Mouse (Mus musculus) testis, adult 2 months (tissue): ENCODE data around the gene BC035044. TPM values are rescaled to one million over a fixed set of nuclear protein-coding genes. Genes with fewer than 3 reads are reported as not detected.
"Not testable (repeated sequence)": the region's sequence is repeated elsewhere in the genome, so short reads cannot be mapped to it uniquely, and the experiment has no call there.

Experiments used
- H3K27ac ChIP-seq: fragments of 200-500 bp; 2 replicates; pipeline ENCODE4 v1.5.1; 2012; ENCODE audit warnings: low read depth, low read length; ENCODE audit not compliant: control insufficient read depth, insufficient read depth
- H3K27me3 ChIP-seq: fragments of 200-500 bp; 2 replicates; pipeline ENCODE4 v1.6.1; 2012; ENCODE audit warnings: mild to moderate bottlenecking, low read length, moderate library complexity; ENCODE audit not compliant: control insufficient read depth, insufficient read depth
- H3K36me3 ChIP-seq: fragments of 200-500 bp; 2 replicates; pipeline ENCODE4 v1.6.1; 2012; ENCODE audit warnings: mild to moderate bottlenecking, low read length; ENCODE audit not compliant: control insufficient read depth, insufficient read depth
- H3K4me1 ChIP-seq: fragments of 200-500 bp; 2 replicates; pipeline ENCODE4 v1.6.1; 2012; ENCODE audit warnings: low read length; ENCODE audit not compliant: control insufficient read depth, insufficient read depth
- H3K4me3 ChIP-seq: fragments of 200-500 bp; 2 replicates; pipeline ENCODE4 v1.5.1; 2012; ENCODE audit warnings: low read depth, mild to moderate bottlenecking, low read length, moderate library complexity, mixed read lengths; ENCODE audit not compliant: control insufficient read depth
- CTCF ChIP-seq: fragments of 200-500 bp; IDR thresholded peaks from 2 replicates; pipeline ENCODE4 v1.5.1; 2012; ENCODE audit warnings: low read depth, mild to moderate bottlenecking, inconsistent platforms, low read length, moderate library complexity; ENCODE audit not compliant: control insufficient read depth, insufficient read depth, insufficient replicate concordance
- POLR2A ChIP-seq: fragments of 200-500 bp; IDR thresholded peaks from 2 replicates; pipeline ENCODE4 v1.6.1; 2012; ENCODE audit warnings: low read depth, mild to moderate bottlenecking, inconsistent platforms, low read length, moderate library complexity; ENCODE audit not compliant: control insufficient read depth
- polyA plus RNA-seq: library from polyadenylated mRNA; depleted of rRNA; stranded (reverse); fragments of >200 nt; gene quantifications from 2 replicates; pipeline ENCODE4 v1.2.3, GENCODE M21; 2012; rRNA removed

The BC035044 gene
- polyA plus RNA-seq, 1 experiment, result 0.09 TPM

GRCm38 (mm10) chr6:128799896-128800270 is 91.0 kb downstream of the BC035044 start:
- Histone ChIP-seq H3K4me1 (peaks cover 12% of the 10 kb centered on the region), H3K4me3 (peak overlapping the region; percentile 95), H3K27ac (no peak overlapping the region), H3K27me3 (no peaks in the 10 kb centered on the region), H3K36me3 (no peaks in the 10 kb centered on the region)
- no peak for TF ChIP-seq POLR2A
- TF ChIP-seq CTCF, result no peak

DNA sequence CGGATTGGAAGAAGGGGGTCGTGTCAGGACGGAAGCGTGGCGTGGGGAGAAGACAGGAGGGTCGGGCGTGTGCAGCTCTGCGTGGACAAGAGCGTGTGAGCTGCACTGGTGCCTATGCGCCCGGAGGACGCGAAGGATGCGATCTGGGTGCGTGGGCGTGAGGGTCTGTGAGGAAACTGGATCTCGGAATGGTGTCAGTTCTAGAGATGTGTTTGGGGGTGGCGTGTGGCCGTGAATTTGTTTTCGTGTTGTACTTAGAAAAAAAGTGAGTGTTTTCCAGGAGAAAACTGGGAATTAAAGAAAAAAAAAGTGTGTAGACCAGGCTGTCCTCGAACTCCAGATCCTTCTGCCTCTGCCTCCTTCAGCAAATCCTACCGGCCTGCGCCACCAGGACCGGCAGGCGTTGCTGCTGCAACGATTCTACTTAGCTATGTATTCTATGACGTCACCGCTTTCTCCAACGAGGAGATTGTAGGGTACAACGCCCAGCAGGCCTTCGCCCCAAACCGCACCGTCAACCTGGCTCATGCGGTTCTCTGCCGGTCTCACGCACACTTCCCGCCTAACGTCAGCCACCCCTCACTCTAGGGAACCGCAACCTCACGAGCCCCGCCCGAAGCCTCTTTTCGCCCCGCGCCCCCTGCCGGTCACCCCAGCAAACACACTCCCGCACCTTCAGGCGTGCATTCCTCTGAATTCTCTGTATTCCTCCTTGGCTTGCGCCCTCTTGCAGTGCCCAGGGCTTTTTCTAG is 91.6 kb downstream of the BC035044 start:
- peak overlapping the region; percentile 95 for H3K4me3 ChIP-seq
- TF ChIP-seq CTCF, result peak; percentile 87
- H3K27ac ChIP-seq, result peak overlapping the region; percentile 86
- H3K27me3 ChIP-seq, H3K36me3 ChIP-seq: not testable (repeated sequence)
- H3K4me1 ChIP-seq, result peaks cover 12% of the 10 kb centered on the region

Other genes with a start within 250 kb of the BC035044 start
- gene Clec2h, start 228.7 kb downstream of the BC035044 start, polyA plus RNA-seq, result 0.10 TPM in 2 replicates
- 19.1 and 37.2 TPM in 2 replicates for gene Klrb1, start 168.1 kb downstream of the BC035044 start, polyA plus RNA-seq
- gene Klrb1c, start 101.9 kb downstream of the BC035044 start, polyA plus RNA-seq, result 0.25 TPM in 1 of 2 replicates, not detected in the other
- not detected in 2 replicates for gene Gm44511, start 64.8 kb downstream of the BC035044 start, polyA plus RNA-seq
- not detected in 2 replicates for gene Klrb1b, start 64.8 kb downstream of the BC035044 start, polyA plus RNA-seq
- 0.07 TPM in 1 of 2 replicates, not detected in the other for gene Clec2i, start 3.5 kb downstream of the BC035044 start, polyA plus RNA-seq
- not detected in 2 replicates for gene Clec2g, start 43.3 kb upstream of the BC035044 start, polyA plus RNA-seq
- gene Klrb1f, start 154.8 kb upstream of the BC035044 start, polyA plus RNA-seq, result not detected in 2 replicates
- 0.05 TPM in 1 of 2 replicates, not detected in the other for gene Clec2e, start 209.8 kb upstream of the BC035044 start, polyA plus RNA-seq